Mouse (Mus musculus) cerebellum, adult 8-10 months (tissue): ENCODE measurements at regions not wholly inside any gene's neighbourhood (a gene's known extent, or its start where the extent isn't known, plus 50 kb on each side); places are given as distances from the start of the nearest gene placed in this dataset.
"Not testable (repeated sequence)": the region's sequence is repeated elsewhere in the genome, so short reads cannot be mapped to it uniquely, and the experiment has no call there.

Experiments used
- DNase-seq: peaks from one replicate; pipeline ENCODE4 v3.0.0; 2022

GRCm38 (mm10) chr3:117112766-117113165 is 144.0 kb upstream of the Palmd start:
- DNase-seq: no peak

GRCm38 (mm10) chr3:117112304-117112703 is 143.5 kb upstream of the Palmd start:
- no peak for DNase-seq

DNA sequence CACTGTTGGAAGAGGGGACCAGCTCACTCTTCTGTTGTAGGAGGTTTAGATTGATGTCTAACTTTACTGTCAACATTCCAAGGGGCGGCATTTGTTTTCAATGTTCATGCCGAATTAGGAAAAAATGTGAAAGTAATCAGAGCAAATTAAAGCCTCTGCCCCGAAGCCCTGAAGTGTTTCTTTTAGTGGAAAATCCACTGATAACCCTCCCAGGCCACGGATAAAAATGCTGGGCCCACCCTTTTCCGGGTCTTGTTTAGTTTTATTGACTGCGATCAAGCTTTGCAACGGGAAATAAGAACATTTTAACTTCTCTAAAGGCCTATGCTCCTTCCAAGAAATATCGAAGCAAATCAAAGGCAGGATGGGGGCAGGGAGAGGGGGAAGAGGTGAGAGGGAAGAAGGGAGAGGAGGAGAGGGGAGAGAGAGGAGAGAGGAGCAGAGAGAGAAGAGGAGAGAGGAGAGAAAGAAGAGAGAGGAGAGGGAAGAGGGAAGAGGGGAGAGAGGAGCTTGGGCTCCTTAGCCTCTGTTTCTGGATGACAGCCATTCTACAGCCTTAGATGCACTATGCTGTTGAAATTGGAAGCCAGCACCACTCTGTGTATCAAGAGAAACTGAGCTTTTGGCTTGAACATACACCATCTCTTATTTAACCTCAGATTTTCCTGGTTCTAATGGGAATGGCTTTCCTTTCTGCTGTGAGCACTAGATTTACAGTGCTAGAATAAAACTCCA is 140.3 kb upstream of the Palmd start:
- DNase-seq: no peak

- DNase-seq: no peak
These were observed 139.2 kb upstream of the Palmd start for GRCm38 (mm10) chr3:117107986-117108385.

DNA sequence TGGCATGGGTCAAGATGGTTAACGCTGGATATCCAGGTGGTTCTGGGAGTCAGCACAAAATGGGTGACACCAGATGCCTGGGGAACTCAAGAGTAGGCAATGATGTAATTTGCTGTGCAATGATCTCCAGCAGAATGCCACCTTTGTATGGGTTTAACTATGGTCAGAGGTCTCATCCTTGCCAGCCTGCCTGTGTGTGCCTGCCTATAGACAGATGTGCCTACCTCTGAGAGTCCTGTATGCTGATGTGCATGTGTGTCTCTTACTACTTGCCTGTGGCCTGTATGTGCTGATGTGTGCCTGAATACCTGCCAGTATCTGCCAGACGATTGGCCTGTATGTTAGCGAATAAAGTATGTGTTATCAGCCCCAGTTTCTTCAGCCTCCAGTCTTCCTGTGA is 138.6 kb upstream of the Palmd start:
- DNase-seq: no peak

- no peak for DNase-seq
These were observed 118.9 kb upstream of the Palmd start for GRCm38 (mm10) chr3:117087646-117088045.

GRCm38 (mm10) chr3:117076734-117077133 is 107.9 kb upstream of the Palmd start:
- DNase-seq: no peak

DNA sequence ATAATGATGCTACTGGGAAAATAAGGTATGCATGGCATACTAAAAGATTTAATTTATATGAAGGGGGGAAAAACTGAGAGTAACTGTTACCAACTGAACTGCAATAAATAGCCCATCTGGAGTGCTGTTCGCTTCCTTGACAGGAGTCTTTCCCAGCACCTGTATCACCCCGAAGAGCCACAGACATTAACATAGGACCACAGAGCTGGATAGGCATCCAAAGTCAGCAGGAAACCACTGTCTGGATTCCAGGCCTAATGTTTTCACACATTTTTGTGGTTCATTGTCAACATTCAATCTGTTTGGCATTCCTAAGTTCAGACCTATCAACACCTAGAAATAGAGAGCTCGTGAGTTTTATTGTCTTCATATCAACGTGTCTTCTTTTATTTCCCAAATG is 104.6 kb upstream of the Palmd start:
- no peak for DNase-seq

DNA sequence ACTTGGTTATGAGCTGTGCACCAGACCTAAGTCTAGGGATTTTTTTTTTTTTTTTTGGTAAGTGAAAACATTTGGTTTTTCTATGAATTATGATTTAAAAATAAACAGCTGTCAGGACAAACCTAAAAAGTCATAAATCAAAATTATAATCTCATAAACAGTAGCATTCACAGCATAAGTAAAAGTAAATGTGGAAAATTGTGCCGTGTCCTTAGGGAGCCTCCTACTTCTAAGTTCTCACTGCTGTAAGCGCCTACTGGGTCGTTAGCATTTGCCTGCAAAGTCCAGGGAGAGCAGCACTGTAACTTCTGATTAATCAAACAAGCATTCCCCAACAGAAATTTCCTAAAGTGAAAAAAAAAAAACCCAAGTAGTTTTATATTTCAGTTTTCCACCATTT is 104.2 kb upstream of the Palmd start:
- no peak for DNase-seq

GRCm38 (mm10) chr3:117071851-117072250 is 103.1 kb upstream of the Palmd start:
- DNase-seq: no peak

GRCm38 (mm10) chr3:117067470-117068053 is 98.8 kb upstream of the Palmd start:
- no peak for DNase-seq

GRCm38 (mm10) chr3:117065904-117066303 is 97.1 kb upstream of the Palmd start:
- no peak for DNase-seq

DNA sequence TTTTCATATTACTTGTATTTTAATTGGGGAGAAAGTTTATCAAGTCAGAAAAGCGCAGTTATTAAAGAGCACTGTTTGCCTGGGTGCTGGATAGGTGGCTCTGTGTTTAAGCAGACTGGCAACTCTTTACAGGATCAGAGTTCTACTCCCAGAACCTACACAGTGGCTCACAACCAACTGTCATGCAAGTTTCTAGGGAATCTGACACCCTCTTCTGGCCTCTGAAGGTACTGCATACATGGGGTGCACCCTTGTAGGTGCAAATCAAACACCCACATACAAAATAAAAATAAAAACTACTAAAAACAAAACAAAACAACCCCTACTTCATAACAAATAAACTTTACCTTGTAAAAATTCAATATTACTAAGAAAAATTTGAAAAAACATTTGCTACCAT is 93.0 kb upstream of the Palmd start:
- no peak for DNase-seq

DNA sequence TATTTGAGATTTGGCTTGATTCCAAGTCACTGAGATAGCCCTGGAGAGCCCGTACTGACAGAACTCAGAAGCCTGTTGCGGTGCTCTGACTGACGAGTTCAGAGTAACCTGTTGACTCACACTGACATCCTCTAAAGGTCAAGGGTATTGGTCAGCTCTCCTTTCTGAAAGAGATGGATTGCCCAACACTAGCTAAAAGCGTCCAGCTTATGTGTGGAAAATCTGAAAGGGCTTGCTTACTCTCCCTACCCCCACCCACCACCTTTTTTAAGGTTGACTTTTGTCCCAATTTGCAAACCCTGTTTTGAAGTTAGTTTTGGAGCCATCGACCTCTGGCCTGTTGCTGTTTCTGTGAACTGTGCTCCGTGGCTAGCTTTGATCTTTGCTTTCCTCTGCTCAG is 92.4 kb upstream of the Palmd start:
- no peak for DNase-seq

DNA sequence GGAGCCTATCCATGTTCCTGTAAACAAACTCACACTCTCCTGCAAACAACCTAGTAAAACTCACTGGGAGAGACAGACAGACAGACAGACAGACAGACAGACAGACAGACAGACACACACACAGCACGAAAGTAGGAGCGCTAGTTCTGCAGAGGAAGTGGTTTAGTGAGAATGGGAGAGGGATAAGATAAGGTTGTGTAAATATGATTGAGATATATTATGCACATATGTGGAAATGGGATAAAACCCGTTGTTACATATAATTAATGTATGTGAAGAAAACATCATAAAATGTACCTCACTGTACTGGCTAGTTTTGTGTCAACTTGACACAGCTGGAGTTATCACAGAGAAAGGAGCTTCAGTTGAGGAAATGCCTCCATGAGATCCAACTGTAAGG is 85.9 kb upstream of the Palmd start:
- not testable (repeated sequence) for DNase-seq

- DNase-seq: no peak
These were observed 82.6 kb upstream of the Palmd start for GRCm38 (mm10) chr3:117051431-117051830.

DNA sequence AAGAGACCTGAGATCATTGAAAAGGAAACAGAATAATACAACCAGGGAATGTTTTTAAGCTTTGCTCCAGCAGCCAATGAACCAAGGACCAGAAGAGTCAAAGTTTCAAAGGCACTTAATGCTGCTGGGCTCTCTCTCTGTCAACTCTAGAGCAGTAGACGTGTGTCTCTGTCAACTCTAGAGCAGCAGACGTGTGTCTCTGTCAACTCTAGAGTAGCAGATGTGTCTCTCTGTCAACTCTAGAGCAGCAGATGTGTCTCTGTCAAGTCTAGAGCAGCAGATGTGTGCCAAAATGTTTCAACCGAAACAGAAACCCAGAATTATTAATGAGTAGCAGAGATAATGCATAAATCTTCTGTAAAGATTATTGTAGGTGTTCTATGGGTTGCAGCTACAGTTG is 82.1 kb upstream of the Palmd start:
- DNase-seq: no peak

- no peak for DNase-seq
These were observed 80.6 kb upstream of the Palmd start for GRCm38 (mm10) chr3:117049410-117049809.

- no peak for DNase-seq
These were observed 76.0 kb upstream of the Palmd start for GRCm38 (mm10) chr3:117044809-117045208.

DNA sequence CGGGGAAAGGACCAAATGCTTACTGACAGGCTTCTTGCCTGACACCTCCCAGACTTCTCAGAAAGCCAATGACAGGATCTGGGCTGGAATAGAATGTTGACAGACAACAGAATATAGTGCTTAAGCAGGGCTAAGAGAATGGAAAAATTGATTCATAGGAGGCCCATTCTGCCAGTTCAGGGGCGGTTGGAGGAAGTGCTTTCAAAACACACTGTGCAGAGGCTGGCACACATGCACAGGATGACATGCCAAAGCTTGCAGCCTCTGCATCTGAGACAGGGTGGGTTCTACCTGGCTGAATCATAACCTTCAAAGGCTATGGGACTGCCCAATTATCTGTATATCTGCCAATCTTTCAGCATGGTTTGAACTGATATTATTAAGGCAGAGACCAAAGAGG is 75.5 kb upstream of the Palmd start:
- DNase-seq: no peak

- DNase-seq: no peak
These were observed 70.1 kb upstream of the Palmd start for GRCm38 (mm10) chr3:117038928-117039300.

- DNase-seq: no peak
These were observed 69.6 kb upstream of the Palmd start for GRCm38 (mm10) chr3:117038280-117038927.
